Mouse (Mus musculus) E14TG2a.4 (cell line): Measurements from ENCODE around the gene Oit3.

Experiments used
- CTCF ChIP-seq: conservative IDR thresholded peaks from 2 replicates; pipeline ENCODE4 v1.5.1; 2014; ENCODE audit warnings: low read length
- NANOG ChIP-seq: IDR thresholded peaks from 2 replicates; pipeline ENCODE4 v1.6.1; 2014; ENCODE audit warnings: borderline replicate concordance, low read length, mixed read lengths
- POU5F1 ChIP-seq: IDR thresholded peaks from 2 replicates; pipeline ENCODE4 v1.6.1; 2014; ENCODE audit warnings: low read length, borderline replicate concordance

- TF ChIP-seq CTCF: no peak
- no peak for TF ChIP-seq POU5F1
- no peak for TF ChIP-seq NANOG
Measured at GRCm38 (mm10) chr10:59443212-59443611, 1.6 kb upstream of the Oit3 start.
